Mouse (Mus musculus): Measurements from ENCODE around the gene Sub1. TPM values are rescaled to one million over a fixed set of nuclear protein-coding genes. Genes with fewer than 3 reads are reported as not detected.

Sub1 gene
- polyA plus RNA-seq, 1 experiment from 2014 or later: 697 TPM

DNA sequence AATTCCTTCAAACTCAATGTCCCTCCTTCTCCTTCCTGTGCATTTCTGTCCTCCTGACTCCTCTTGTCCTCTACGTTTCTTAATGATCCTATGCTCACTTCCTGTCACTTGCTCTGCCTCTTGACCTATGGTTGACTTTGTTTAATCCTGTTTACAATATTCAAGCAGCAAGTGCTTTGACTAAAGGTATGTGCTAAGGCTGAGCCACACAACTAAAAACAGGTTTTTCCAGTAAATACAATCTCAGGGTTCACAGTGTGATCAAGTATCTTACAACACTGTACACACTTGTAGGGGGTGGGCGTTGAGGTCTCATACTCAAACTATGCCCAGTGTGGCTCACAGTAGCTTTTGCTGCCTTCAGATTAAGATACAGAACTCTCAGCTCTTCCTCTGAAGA, 8.9 kb downstream of the Sub1 start:
- no peak overlapping the region for H3K4me2 ChIP-seq (replicated peaks)
- H3K4me3 ChIP-seq: no peak overlapping the region
- H3K27ac ChIP-seq: no peak overlapping the region
- no peak overlapping the region for H3K9ac ChIP-seq
- H3K27me3 ChIP-seq: no peaks in the 10 kb centered on the region
- no peaks in the 10 kb centered on the region for H3K9me3 ChIP-seq
- WGBS: 64% methylated on average over 2 of the region's 2 CpGs
- H3K36me3 ChIP-seq: peaks cover 72% of the 10 kb centered on the region
- no peak for ATAC-seq (ENCODE audit: insufficient number of reproducible peaks, insufficient read depth, low FRiP score, low TSS enrichment)
- no peaks in the 10 kb centered on the region for H3K4me1 ChIP-seq

DNA sequence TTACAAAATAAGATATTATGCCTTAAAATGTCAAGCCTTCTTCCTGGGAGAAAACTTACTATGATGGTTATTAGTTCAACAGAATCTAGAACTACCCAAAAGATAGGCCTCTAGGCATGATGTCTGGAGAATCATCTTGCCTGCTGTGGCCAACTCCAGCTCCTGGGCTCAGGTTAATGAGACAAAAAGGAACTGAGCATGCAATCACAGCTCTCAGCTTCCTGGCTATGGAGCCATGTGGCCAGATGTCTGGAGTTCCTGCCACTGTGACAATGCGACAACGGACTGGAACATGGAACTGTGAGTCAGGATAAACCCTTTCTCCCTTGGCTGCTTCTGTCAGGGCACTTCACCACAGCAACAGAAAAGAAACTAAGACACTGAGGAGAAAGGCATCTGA, 14.8 kb downstream of the Sub1 start:
- 93% methylated on average over 2 of the region's 2 CpGs for WGBS
- ATAC-seq (ENCODE audit: insufficient number of reproducible peaks, insufficient read depth, low FRiP score, low TSS enrichment): no peak

DNA sequence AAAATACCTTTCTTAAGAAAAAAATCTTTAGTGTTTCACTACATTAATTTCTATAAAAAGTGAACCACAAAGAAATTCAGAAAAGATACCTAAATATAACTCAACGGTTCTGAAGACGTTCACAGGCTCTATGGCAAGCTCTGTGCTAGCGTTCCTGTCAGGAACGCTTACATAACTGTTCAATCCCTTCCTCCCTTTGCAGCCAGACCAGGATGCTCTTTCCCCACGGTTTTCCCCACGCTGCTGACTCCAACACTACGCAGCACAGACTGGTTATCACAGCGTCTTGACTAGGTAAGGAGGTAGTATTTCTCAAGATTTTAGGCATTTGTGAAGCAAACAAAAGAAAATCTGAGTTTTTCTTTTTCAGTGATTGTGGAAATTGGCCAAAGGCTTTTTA, 15.3 kb downstream of the Sub1 start:
- H3K36me3 ChIP-seq: peaks cover 46% of the 10 kb centered on the region
- H3K9ac ChIP-seq: no peak overlapping the region
- no peak overlapping the region for H3K4me3 ChIP-seq
- no peaks in the 10 kb centered on the region for H3K9me3 ChIP-seq
- H3K4me2 ChIP-seq (replicated peaks): no peak overlapping the region
- ATAC-seq (ENCODE audit: insufficient number of reproducible peaks, insufficient read depth, low FRiP score, low TSS enrichment): no peak
- 93% methylated on average over 8 of the region's 8 CpGs for WGBS
- no peaks in the 10 kb centered on the region for H3K27me3 ChIP-seq
- no peak overlapping the region for H3K27ac ChIP-seq
- H3K4me1 ChIP-seq: no peaks in the 10 kb centered on the region

More for the DNA sequence above, 14.8 kb downstream of the Sub1 start:
- no peaks in the 10 kb centered on the region for H3K27me3 ChIP-seq
- peaks cover 51% of the 10 kb centered on the region for H3K36me3 ChIP-seq
- no peak overlapping the region for H3K4me2 ChIP-seq (replicated peaks)
- H3K27ac ChIP-seq: no peak overlapping the region
- H3K9ac ChIP-seq: no peak overlapping the region
- no peaks in the 10 kb centered on the region for H3K4me1 ChIP-seq
- H3K9me3 ChIP-seq: no peaks in the 10 kb centered on the region
- H3K4me3 ChIP-seq: no peak overlapping the region

DNA sequence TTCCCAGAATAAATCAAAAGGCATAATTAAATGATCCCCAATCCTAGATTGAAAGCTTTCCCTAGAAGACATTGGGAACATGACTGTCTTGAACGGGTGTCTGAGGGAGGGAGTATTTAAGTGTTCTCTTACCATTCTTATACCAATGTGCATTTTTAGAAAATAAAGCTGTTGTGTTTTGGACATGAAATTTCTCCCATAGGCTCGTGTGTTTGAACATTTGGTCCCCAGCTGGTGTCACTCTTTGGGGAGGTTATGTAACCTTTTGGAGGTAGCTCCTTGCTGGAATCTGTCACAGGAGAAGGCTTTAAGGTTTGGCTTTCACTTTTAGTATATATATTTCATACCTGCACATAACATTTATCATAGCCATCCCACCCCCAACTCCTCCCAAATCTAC, 18.6 kb downstream of the Sub1 start:
- Histone ChIP-seq H3K36me3 (peaks cover 24% of the 10 kb centered on the region), H3K27me3 (no peaks in the 10 kb centered on the region), H3K4me3 (no peak overlapping the region), H3K9me3 (no peaks in the 10 kb centered on the region), H3K27ac (no peak overlapping the region), H3K9ac (no peak overlapping the region), H3K4me2 (replicated peaks) (no peak overlapping the region), H3K4me1 (no peaks in the 10 kb centered on the region)
- no peak for ATAC-seq (ENCODE audit: insufficient number of reproducible peaks, insufficient read depth, low FRiP score, low TSS enrichment)
- WGBS: 76% methylated on average over 2 of the region's 2 CpGs

DNA sequence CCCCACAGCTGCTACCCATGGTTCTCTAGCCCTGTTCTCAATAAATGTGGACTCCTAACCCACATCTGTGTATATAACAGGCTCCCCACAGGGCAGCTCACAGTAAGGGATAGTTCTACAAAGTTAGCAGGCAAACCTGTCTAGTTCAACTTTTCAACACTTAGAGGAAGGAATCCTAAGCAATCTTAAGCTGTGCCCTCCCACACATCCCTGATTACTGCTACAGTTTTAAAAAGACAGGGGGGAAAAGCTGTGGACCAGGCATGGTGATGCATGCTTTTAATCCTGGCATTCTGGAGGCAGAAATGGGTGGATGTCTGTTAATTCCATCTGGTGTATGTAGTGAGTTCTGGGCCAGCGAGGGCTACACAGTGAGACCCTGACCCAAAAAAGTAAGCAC, 19.7 kb downstream of the Sub1 start:
- Histone ChIP-seq H3K4me3 (no peak overlapping the region), H3K27me3 (no peaks in the 10 kb centered on the region), H3K4me1 (no peaks in the 10 kb centered on the region), H3K9me3 (no peaks in the 10 kb centered on the region), H3K27ac (no peak overlapping the region), H3K4me2 (replicated peaks) (no peak overlapping the region), H3K9ac (no peak overlapping the region), H3K36me3 (peaks cover 18% of the 10 kb centered on the region)
- ATAC-seq (ENCODE audit: insufficient number of reproducible peaks, insufficient read depth, low FRiP score, low TSS enrichment): no peak
- 89% methylated on average over 1 of the region's 1 CpGs for WGBS

DNA sequence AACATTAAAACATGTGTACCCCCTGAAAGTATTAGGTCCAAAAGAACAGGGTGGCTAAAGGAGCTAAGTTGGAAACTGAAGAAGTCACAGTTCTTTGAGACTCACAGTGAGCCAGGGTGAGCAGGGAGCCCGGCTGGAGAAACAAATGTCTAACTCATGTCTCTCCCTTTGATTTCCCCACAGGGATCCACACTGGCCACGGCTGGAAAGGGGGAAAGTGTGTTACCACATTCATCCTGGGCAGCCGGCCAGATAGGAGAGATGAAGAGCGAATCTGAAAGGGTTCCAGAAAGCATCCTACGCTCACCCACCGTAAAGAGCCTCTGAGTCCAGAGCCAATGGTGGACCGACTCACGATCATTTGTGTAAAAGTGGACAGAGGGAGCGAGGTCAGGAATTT, 20.9 kb downstream of the Sub1 start:
- ATAC-seq (ENCODE audit: insufficient number of reproducible peaks, insufficient read depth, low FRiP score, low TSS enrichment): no peak
- no peaks in the 10 kb centered on the region for H3K4me1 ChIP-seq
- no peak overlapping the region for H3K4me3 ChIP-seq
- H3K9me3 ChIP-seq: no peaks in the 10 kb centered on the region
- WGBS: 90% methylated on average over 9 of the region's 9 CpGs
- H3K27me3 ChIP-seq: no peaks in the 10 kb centered on the region
- peaks cover 12% of the 10 kb centered on the region for H3K36me3 ChIP-seq
- H3K27ac ChIP-seq: no peak overlapping the region
- H3K4me2 ChIP-seq (replicated peaks): no peak overlapping the region
- no peak overlapping the region for H3K9ac ChIP-seq

DNA sequence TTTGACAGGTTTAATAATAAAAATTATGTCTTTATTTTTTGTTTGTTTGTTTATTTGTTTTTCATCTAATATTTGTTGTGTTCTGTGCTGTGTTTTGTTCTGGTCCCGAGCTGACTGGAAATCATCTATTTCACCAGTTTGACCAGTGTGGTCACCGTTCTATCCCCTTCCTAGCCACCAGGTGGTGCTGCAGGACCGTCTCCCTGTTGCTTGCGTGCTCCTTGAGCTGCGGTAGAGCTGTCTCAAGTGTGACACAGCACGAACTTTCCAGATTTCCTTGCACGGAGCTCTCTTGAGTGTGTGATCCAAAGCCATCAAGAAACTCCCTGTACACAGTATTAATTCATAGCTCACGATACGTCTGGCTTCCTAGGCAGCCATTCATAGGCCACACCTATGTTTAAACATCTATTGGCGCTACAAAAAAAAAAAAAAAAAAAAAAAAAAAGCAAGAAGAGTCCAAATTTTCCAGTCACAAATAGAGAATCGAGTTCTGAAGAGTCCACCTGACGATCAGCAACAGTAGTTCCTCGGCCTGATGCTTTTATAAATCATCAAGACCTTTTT, 24.8 kb downstream of the Sub1 start:
- peak; percentile 56; the same call in 1 of the 2 replicates for ATAC-seq (ENCODE audit: insufficient number of reproducible peaks, insufficient read depth, low FRiP score, low TSS enrichment)
- no peak overlapping the region for H3K27ac ChIP-seq

DNA sequence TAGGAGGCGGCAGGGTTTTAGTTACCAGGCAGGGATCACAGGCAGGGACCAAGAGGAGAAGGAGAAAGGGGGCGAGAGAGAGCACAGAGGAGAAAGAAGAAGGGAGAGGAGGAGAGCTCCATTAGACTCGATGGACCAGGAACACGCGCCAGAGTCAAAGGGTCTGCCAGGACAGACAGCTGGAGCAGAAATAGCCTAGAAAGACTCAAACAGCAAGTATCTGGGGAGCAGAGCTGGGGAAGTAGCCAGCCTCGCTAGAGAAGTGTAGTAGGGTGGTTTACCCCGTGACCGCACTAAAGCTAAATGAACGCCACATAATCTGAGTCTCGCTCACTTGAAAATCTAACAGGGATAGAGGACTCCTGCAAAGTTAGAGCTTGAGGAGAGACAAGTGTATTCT, 26.2 kb downstream of the Sub1 start:
- 77% methylated on average over 10 of the region's 10 CpGs for WGBS
- no peaks in the 10 kb centered on the region for H3K9me3 ChIP-seq
- H3K27ac ChIP-seq: no peak overlapping the region
- H3K27me3 ChIP-seq: no peaks in the 10 kb centered on the region
- no peak overlapping the region for H3K9ac ChIP-seq
- H3K36me3 ChIP-seq: no peaks in the 10 kb centered on the region
- no peaks in the 10 kb centered on the region for H3K4me1 ChIP-seq
- H3K4me2 ChIP-seq (replicated peaks): no peak overlapping the region
- no peak for ATAC-seq (ENCODE audit: insufficient number of reproducible peaks, insufficient read depth, low FRiP score, low TSS enrichment)
- no peak overlapping the region for H3K4me3 ChIP-seq

More for the DNA sequence above, 24.8 kb downstream of the Sub1 start:
- no peak overlapping the region for H3K4me3 ChIP-seq
- 27% methylated on average over 13 of the region's 13 CpGs for whole genome bisulfite sequencing
- no peaks in the 10 kb centered on the region for H3K36me3 ChIP-seq
- H3K4me2 ChIP-seq (replicated peaks): no peak overlapping the region
- H3K4me1 ChIP-seq: no peaks in the 10 kb centered on the region
- no peaks in the 10 kb centered on the region for H3K27me3 ChIP-seq
- no peak overlapping the region for H3K9ac ChIP-seq
- H3K9me3 ChIP-seq: no peaks in the 10 kb centered on the region

DNA sequence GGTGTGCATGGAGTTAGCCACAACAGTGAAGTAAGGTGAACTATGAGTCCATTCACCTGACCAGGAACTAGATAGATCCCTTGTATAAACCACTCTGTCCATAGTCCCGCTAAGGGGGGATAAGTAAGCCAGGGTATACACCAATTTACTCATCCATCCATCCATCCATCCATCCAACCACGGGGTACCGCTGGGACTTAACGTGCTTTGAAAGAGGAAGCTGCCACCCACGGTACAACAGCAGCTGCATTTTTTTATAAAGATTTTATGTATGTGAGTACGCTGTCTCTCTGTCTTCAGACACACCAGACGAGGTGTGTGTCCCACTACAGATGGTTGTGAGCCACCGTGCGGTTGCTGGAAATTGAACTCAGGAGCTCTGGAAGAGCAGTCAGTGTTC, 27.9 kb downstream of the Sub1 start:
- no peaks in the 10 kb centered on the region for H3K36me3 ChIP-seq
- no peak overlapping the region for H3K4me2 ChIP-seq (replicated peaks)
- H3K9ac ChIP-seq: no peak overlapping the region
- WGBS: 84% methylated on average over 9 of the region's 9 CpGs
- no peaks in the 10 kb centered on the region for H3K9me3 ChIP-seq
- H3K4me1 ChIP-seq: no peaks in the 10 kb centered on the region
- no peak for ATAC-seq (ENCODE audit: insufficient number of reproducible peaks, insufficient read depth, low FRiP score, low TSS enrichment)
- no peak overlapping the region for H3K4me3 ChIP-seq
- no peaks in the 10 kb centered on the region for H3K27me3 ChIP-seq
- H3K27ac ChIP-seq: no peak overlapping the region

DNA sequence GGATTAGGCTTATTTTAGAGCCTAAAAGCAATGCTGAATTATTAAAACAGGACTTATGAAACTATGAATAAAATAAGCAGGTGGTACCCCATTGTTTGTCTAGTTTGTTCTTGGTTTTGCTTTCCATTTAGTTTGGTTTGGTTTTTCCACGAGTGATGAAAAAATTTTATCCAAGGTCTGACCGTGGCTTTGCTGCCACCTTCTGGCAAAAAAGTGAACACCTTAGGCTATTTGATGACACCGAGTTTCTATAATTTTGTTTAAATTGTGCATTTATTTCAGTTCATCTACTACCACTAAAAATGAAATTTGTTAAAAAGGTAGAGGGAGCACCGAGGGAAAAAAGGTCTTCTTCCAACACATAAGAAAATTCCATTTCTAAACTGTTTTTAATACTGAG, 30.4 kb downstream of the Sub1 start:
- Histone ChIP-seq H3K4me1 (no peaks in the 10 kb centered on the region), H3K27ac (no peak overlapping the region), H3K4me2 (replicated peaks) (no peak overlapping the region), H3K4me3 (no peak overlapping the region), H3K27me3 (no peaks in the 10 kb centered on the region), H3K36me3 (no peaks in the 10 kb centered on the region), H3K9me3 (no peaks in the 10 kb centered on the region), H3K9ac (no peak overlapping the region)
- 11% methylated on average over 4 of the region's 4 CpGs for WGBS
- ATAC-seq (ENCODE audit: insufficient number of reproducible peaks, insufficient read depth, low FRiP score, low TSS enrichment): no peak

DNA sequence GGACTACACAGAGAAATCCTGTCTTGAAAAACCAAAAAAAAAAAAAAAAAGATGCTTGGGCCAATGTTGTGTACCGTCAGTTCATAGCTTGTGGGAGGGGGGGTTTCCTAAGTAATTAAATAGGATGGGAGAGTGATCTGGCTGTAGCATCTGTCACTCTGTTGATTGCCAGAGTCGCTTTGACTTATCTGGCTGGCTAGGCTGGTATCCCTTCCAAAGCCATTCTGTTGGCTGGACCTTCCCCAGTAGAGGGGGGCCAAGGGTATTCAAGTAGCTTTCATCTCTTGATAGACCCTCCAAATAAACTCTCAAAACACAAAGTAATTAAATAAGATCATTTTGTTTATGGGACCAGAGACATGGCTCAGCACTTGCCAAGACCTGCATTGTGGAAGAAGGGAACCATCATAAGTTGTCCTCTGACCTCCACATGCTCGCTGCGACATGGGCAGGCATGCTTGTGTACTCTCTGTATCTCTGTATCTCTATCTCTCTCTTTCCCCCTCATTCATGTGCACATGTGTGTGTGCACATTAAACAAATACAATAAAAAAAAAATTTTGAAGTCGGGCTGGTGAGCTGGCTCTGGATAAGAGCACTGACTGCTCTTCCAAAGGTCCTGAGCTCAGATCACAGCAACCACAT, 31.5 kb downstream of the Sub1 start:
- no peaks in the 10 kb centered on the region for H3K36me3 ChIP-seq
- WGBS: 91% methylated on average over 5 of the region's 5 CpGs
- H3K4me2 ChIP-seq (replicated peaks): no peak overlapping the region
- no peak overlapping the region for H3K4me3 ChIP-seq
- no peak overlapping the region for H3K27ac ChIP-seq
- no peaks in the 10 kb centered on the region for H3K27me3 ChIP-seq
- no peak overlapping the region for H3K9ac ChIP-seq
- H3K4me1 ChIP-seq: no peaks in the 10 kb centered on the region
- no peaks in the 10 kb centered on the region for H3K9me3 ChIP-seq
- ATAC-seq (ENCODE audit: insufficient number of reproducible peaks, insufficient read depth, low FRiP score, low TSS enrichment): no peak

DNA sequence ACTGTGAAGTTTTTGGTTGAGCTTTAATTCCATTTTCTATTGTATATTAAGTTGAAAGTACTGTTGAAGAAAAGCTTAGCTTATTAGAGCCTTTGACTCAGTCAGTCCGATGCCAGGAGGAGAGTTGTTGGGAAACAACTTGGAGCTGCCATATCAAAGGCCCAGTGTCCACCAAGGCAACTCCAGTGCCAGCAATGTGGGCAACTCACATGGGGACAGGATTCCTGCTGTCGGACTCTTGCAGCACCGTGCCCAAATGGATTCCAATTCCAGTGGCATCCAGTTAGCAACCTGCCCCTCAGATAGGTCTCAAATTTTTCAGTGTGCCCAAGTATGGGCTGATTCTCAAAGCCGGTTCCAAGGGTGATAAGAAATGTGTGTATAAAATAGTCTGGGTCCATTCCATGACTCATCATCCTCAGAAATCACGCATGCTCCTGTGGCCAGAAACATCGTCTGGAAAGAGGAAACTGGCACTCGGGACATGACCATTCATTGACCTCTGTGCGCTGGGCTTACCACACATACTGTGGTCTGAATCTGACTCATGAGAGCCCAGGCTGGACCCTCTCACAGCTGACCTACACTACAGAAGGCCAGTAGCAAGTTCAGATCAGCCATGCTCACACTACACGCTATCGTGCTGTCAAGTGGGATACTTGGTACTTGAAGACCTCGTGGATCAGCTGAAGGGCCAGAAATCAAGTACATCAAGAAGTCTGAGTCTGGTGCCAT, 32.8 kb downstream of the Sub1 start:
- no peaks in the 10 kb centered on the region for H3K27me3 ChIP-seq
- no peak overlapping the region for H3K4me2 ChIP-seq (replicated peaks)
- no peak for ATAC-seq (ENCODE audit: insufficient number of reproducible peaks, insufficient read depth, low FRiP score, low TSS enrichment)
- no peak overlapping the region for H3K27ac ChIP-seq
- no peaks in the 10 kb centered on the region for H3K9me3 ChIP-seq
- H3K9ac ChIP-seq: no peak overlapping the region
- H3K36me3 ChIP-seq: no peaks in the 10 kb centered on the region
- WGBS: 89% methylated on average over 11 of the region's 11 CpGs
- no peaks in the 10 kb centered on the region for H3K4me1 ChIP-seq
- H3K4me3 ChIP-seq: no peak overlapping the region
